Mouse (Mus musculus): ENCODE measurements around the gene Setd6.

Gene Setd6

GRCm38 (mm10) chr8:95709579-95709978 lies 6.1 kb upstream of the Setd6 start:
- no peak for DNase-seq (ENCODE audit: extremely low read depth, low read depth, low spot score)

GRCm38 (mm10) chr8:95711029-95711428 lies 4.7 kb upstream of the Setd6 start:
- no peak for DNase-seq (ENCODE audit: extremely low read depth, low read depth, low spot score)

GRCm38 (mm10) chr8:95712395-95712794 lies 3.3 kb upstream of the Setd6 start:
- no peak for DNase-seq (ENCODE audit: extremely low read depth, low read depth, low spot score)

GRCm38 (mm10) chr8:95713100-95714010 lies 2.3 kb upstream of the Setd6 start:
- no peak for DNase-seq (ENCODE audit: extremely low read depth, low read depth, low spot score)

- DNase-seq (ENCODE audit: extremely low read depth, low read depth, low spot score): no peak
Measured at GRCm38 (mm10) chr8:95714367-95714766, 1.3 kb upstream of the Setd6 start.

- DNase-seq (ENCODE audit: extremely low read depth, low read depth, low spot score): no peak
Measured at GRCm38 (mm10) chr8:95714837-95715413, 756 bp upstream of the Setd6 start.

GRCm38 (mm10) chr8:95716546-95717335 lies 1.1 kb downstream of the Setd6 start:
- DNase-seq (ENCODE audit: extremely low read depth, low read depth, low spot score): no peak

- no peak for DNase-seq (ENCODE audit: extremely low read depth, low read depth, low spot score)
Measured at GRCm38 (mm10) chr8:95727625-95728024, 11.9 kb downstream of the Setd6 start.

GRCm38 (mm10) chr8:95738596-95738995 lies 22.9 kb downstream of the Setd6 start:
- DNase-seq (ENCODE audit: extremely low read depth, low read depth, low spot score): no peak

- no peak for DNase-seq (ENCODE audit: extremely low read depth, low read depth, low spot score)
Measured at GRCm38 (mm10) chr8:95741732-95742131, 26.1 kb downstream of the Setd6 start.

GRCm38 (mm10) chr8:95748028-95748427 lies 32.3 kb downstream of the Setd6 start:
- DNase-seq (ENCODE audit: extremely low read depth, low read depth, low spot score): no peak

GRCm38 (mm10) chr8:95751924-95752323 lies 36.2 kb downstream of the Setd6 start:
- no peak for DNase-seq (ENCODE audit: extremely low read depth, low read depth, low spot score)

GRCm38 (mm10) chr8:95760323-95760722 lies 44.6 kb downstream of the Setd6 start:
- no peak for DNase-seq (ENCODE audit: extremely low read depth, low read depth, low spot score)

GRCm38 (mm10) chr8:95764133-95764532 lies 48.5 kb downstream of the Setd6 start:
- no peak for DNase-seq (ENCODE audit: extremely low read depth, low read depth, low spot score)

Data from fat pad, adult 2 months (tissue).